Comparison of ENCODE assay signal across 16 mouse cellular contexts in the genomic region with DNA sequence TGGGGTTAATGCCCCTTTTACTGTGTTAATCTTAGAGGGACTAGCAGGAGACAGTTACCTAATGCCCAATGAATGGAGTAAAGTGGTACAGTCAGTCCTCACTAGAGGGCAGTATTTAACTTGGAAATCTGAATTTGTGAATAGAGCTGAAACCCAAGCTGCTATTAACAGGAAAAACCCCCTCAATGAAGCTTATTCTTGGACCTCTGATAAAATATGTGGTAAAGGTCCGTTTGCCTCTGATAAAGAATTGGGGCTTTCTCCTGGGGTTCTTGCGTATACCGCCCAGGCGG. TPM values are rescaled to one million over a fixed set of nuclear protein-coding genes. Genes with fewer than 3 reads are reported as not detected.
DNase-seq lines count a peak whose midpoint lies in the region; ATAC-seq and TF ChIP-seq lines count a peak whose summit lies in the region.
"Had no signal": no experiment of that assay in that cellular context is flagged by ENCODE, and none has a peak within 500 bp of the region (broad histone marks: within the 10 kb centered on the region; RNA-seq: fewer than 3 reads in every experiment).

No protein-coding gene starts in this region.

- 84% methylated on average over 4 of the region's 4 CpGs for WGBS in forebrain, embryonic 14.5 days
- 91% methylated on average over 4 of the region's 4 CpGs for WGBS in forebrain, embryonic 11.5 days

- no peak overlapping the region for H3K27ac ChIP-seq in forebrain, embryonic 14.5 days (ENCODE audit: low read depth, low read length)
- H3K27ac ChIP-seq in forebrain, embryonic 11.5 days (ENCODE audit: low read depth, low read length), result no peak overlapping the region
- H3K27ac ChIP-seq in layer of hippocampus, adult 2 months, result peak overlapping the region; percentile 51; the same call in 1 of the 2 replicates
- H3K27ac ChIP-seq: forebrain, embryonic 10.5 days; intestine, embryonic 15.5 days; lung, embryonic 15.5 days had no signal

- H3K9me3 ChIP-seq in forebrain, embryonic 14.5 days (replicated peaks; ENCODE audit: control insufficient read depth, low read length), result no peaks in the 10 kb centered on the region
- no peaks in the 10 kb centered on the region for H3K9me3 ChIP-seq in forebrain, embryonic 11.5 days (ENCODE audit: control insufficient read depth, low read length)
- H3K9me3 ChIP-seq: forebrain, embryonic 10.5 days; heart, embryonic 12.5 days; intestine, embryonic 15.5 days; lung, embryonic 15.5 days had no signal

- H3K4me3 ChIP-seq in forebrain, embryonic 14.5 days (ENCODE audit: low read depth, low read length), result no peak overlapping the region
- H3K4me3 ChIP-seq in forebrain, embryonic 11.5 days (ENCODE audit: low read depth, low read length), result no peak overlapping the region
- no peak overlapping the region for H3K4me3 ChIP-seq in layer of hippocampus, adult 2 months
- peak overlapping the region; percentile 8 for H3K4me3 ChIP-seq in myocyte
- H3K4me3 ChIP-seq: forebrain, embryonic 10.5 days; heart, embryonic 12.5 days; intestine, embryonic 15.5 days; lung, embryonic 15.5 days had no signal

- H3K27me3 ChIP-seq in forebrain, embryonic 14.5 days (replicated peaks; ENCODE audit: control insufficient read depth, insufficient read depth, low read length), result no peaks in the 10 kb centered on the region
- no peaks in the 10 kb centered on the region for H3K27me3 ChIP-seq in forebrain, embryonic 11.5 days (ENCODE audit: control insufficient read depth, insufficient read depth, low read length)
- H3K27me3 ChIP-seq in myocyte (ENCODE audit: control insufficient read depth, insufficient read depth, insufficient read length), result no peaks in the 10 kb centered on the region
- H3K27me3 ChIP-seq: heart, embryonic 12.5 days; intestine, embryonic 15.5 days; lung, embryonic 15.5 days had no signal

- ATAC-seq in forebrain, embryonic 14.5 days, result no peak
- ATAC-seq in forebrain, embryonic 11.5 days (replicated peaks; ENCODE audit: low FRiP score), result no peak
- ATAC-seq: intestine, embryonic 15.5 days; midbrain, embryonic 16.5 days had no signal

- H3K4me2 ChIP-seq in forebrain, embryonic 14.5 days (ENCODE audit: low read length), result no peak overlapping the region
- H3K4me2 ChIP-seq in forebrain, embryonic 11.5 days (ENCODE audit: low read depth, low read length, severe bottlenecking), result no peak overlapping the region
- H3K4me2 ChIP-seq in myocyte (ENCODE audit: low read depth), result peak overlapping the region; percentile 73
- H3K4me2 ChIP-seq: heart, embryonic 12.5 days; intestine, embryonic 15.5 days; lung, embryonic 15.5 days had no signal

- no peak for TF ChIP-seq POLR2A in myocyte (IDR thresholded peaks at IDR 0.05; ENCODE audit: insufficient read length, low read depth)

- H3K36me3 ChIP-seq in forebrain, embryonic 14.5 days (ENCODE audit: control insufficient read depth, insufficient read depth, low read length), result no peaks in the 10 kb centered on the region
- H3K36me3 ChIP-seq in forebrain, embryonic 11.5 days (ENCODE audit: control insufficient read depth, insufficient read depth, low read length), result no peaks in the 10 kb centered on the region
- no peaks in the 10 kb centered on the region for H3K36me3 ChIP-seq in myocyte (ENCODE audit: control insufficient read depth, insufficient read depth)
- H3K36me3 ChIP-seq: forebrain, embryonic 10.5 days; heart, embryonic 12.5 days; intestine, embryonic 15.5 days; lung, embryonic 15.5 days had no signal

- H3K79me2 ChIP-seq in myocyte (ENCODE audit: control insufficient read depth, insufficient read depth), result no peaks in the 10 kb centered on the region

- no peaks in the 10 kb centered on the region for H3K4me1 ChIP-seq in forebrain, embryonic 14.5 days (ENCODE audit: control insufficient read depth, insufficient read depth, low read length)
- H3K4me1 ChIP-seq in forebrain, embryonic 11.5 days (replicated peaks; ENCODE audit: control insufficient read depth, insufficient read depth, low read length), result no peaks in the 10 kb centered on the region
- H3K4me1 ChIP-seq: forebrain, embryonic 10.5 days; heart, embryonic 12.5 days; intestine, embryonic 15.5 days; lung, embryonic 15.5 days had no signal

- TF ChIP-seq CTCF in layer of hippocampus, adult 2 months (conservative IDR thresholded peaks at IDR 0.05), result peak; percentile 64

- peak; percentile 24 for DNase-seq in forebrain, embryonic 14.5 days (ENCODE audit: low spot score)
- DNase-seq in forebrain, embryonic 11.5 days (ENCODE audit: low spot score), result no peak
- DNase-seq in layer of hippocampus, adult 2 months (ENCODE audit: low spot score in 2 of 2), result no peak
- no peak for DNase-seq in layer of hippocampus, postnatal 36 days
- DNase-seq in NIH3T3 (ENCODE audit: low read depth), result peak; percentile 55
- DNase-seq in gastrocnemius, adult 18-20 months (ENCODE audit: low spot score), result no peak
- DNase-seq in adrenal gland, adult (ENCODE audit: inconsistent age in 2 of 2, low spot score in 1 of 2), result no peak
- DNase-seq: cerebellum, adult 9-11 months had no signal

- no peak overlapping the region for H3K9ac ChIP-seq in forebrain, embryonic 14.5 days (ENCODE audit: low read length)
- no peak overlapping the region for H3K9ac ChIP-seq in forebrain, embryonic 11.5 days (ENCODE audit: low read length)
- H3K9ac ChIP-seq: heart, embryonic 12.5 days; intestine, embryonic 15.5 days; lung, embryonic 15.5 days had no signal

- H3ac ChIP-seq in myocyte (ENCODE audit: control insufficient read depth, insufficient read length), result no peak overlapping the region

TF ChIP-seq in myocyte, 11 proteins besides CTCF, POLR2A, EP300 and RAD21:
- TF ChIP-seq MYOG (IDR thresholded peaks at IDR 0.05; ENCODE audit: control insufficient read depth in 1 of 3, insufficient read depth in 1 of 3, insufficient read length in 2 of 3, low read depth in 2 of 3) (no peak), SRF (IDR thresholded peaks at IDR 0.05; ENCODE audit: control insufficient read depth, insufficient read length, low read depth) (no peak), MYOD1 (IDR thresholded peaks at IDR 0.05; ENCODE audit: control insufficient read depth in 1 of 3, insufficient read length in 2 of 3, low read depth in 2 of 3) (no peak), POLR2AphosphoS2 (IDR thresholded peaks at IDR 0.05; ENCODE audit: insufficient read length, low read depth) (no peak)

RNA-seq across cellular contexts. Expression of a gene that starts 18.0 kb away (rescaled TPM):
- not detected in 2 replicates for polyA plus RNA-seq in forebrain, embryonic 14.5 days (2014; fragmentation: Nextera tagmentation; extraction: Ambion mirVana)
- not detected in 2 replicates for polyA plus RNA-seq in forebrain, embryonic 11.5 days (2014; fragmentation: Nextera tagmentation; extraction: Ambion mirVana)
- not detected for total RNA-seq in layer of hippocampus, adult 2 months (2021)
- under 1 TPM in 1 of 2 experiments, not detected in 1; 0.13 TPM for total RNA-seq in layer of hippocampus, postnatal 36 days (2021)
- polyA plus RNA-seq in myocyte (2012; fragmentation: generic; extraction: Trizol), result not detected
- not detected for total RNA-seq in gastrocnemius, adult 18-20 months (2021)
- total RNA-seq: left cerebral cortex, postnatal 10 days had no signal
- polyA plus RNA-seq: forebrain, embryonic 10.5 days; heart, embryonic 12.5 days; intestine, embryonic 15.5 days; lung, embryonic 15.5 days; midbrain, embryonic 16.5 days had no signal

RNA-seq across cellular contexts. Expression of a gene that starts 24.5 kb away (rescaled TPM):
- polyA plus RNA-seq in forebrain, embryonic 14.5 days (2014; fragmentation: Nextera tagmentation; extraction: Ambion mirVana), result not detected in 2 replicates
- not detected in 2 replicates for polyA plus RNA-seq in forebrain, embryonic 11.5 days (2014; fragmentation: Nextera tagmentation; extraction: Ambion mirVana)
- total RNA-seq in layer of hippocampus, adult 2 months (2021), result not detected
- total RNA-seq in layer of hippocampus, postnatal 36 days (2021), result not detected
- polyA plus RNA-seq in myocyte (2012; fragmentation: generic; extraction: Trizol), result not detected
- total RNA-seq in gastrocnemius, adult 18-20 months (2021), result not detected
- total RNA-seq: adrenal gland, postnatal 14 days; left cerebral cortex, postnatal 10 days had no signal
- polyA plus RNA-seq: forebrain, embryonic 10.5 days; heart, embryonic 12.5 days; intestine, embryonic 15.5 days; lung, embryonic 15.5 days; midbrain, embryonic 16.5 days had no signal

RNA-seq across cellular contexts. Expression of a gene that starts 34.0 kb away (rescaled TPM):
- not detected in 2 replicates for polyA plus RNA-seq in forebrain, embryonic 14.5 days (2014; fragmentation: Nextera tagmentation; extraction: Ambion mirVana)
- polyA plus RNA-seq in forebrain, embryonic 11.5 days (2014; fragmentation: Nextera tagmentation; extraction: Ambion mirVana), result not detected in 2 replicates
- not detected for total RNA-seq in layer of hippocampus, adult 2 months (2021)
- not detected for total RNA-seq in layer of hippocampus, postnatal 36 days (2021)
- not detected for polyA plus RNA-seq in myocyte (2012; fragmentation: generic; extraction: Trizol)
- not detected for total RNA-seq in gastrocnemius, adult 18-20 months (2021)
- total RNA-seq: adrenal gland, postnatal 14 days; left cerebral cortex, postnatal 10 days had no signal
- polyA plus RNA-seq: forebrain, embryonic 10.5 days; heart, embryonic 12.5 days; intestine, embryonic 15.5 days; lung, embryonic 15.5 days; midbrain, embryonic 16.5 days had no signal

RNA-seq across cellular contexts. Expression of a gene that starts 45.4 kb away (rescaled TPM):
- not detected in 2 replicates for polyA plus RNA-seq in forebrain, embryonic 14.5 days (2014; fragmentation: Nextera tagmentation; extraction: Ambion mirVana)
- polyA plus RNA-seq in forebrain, embryonic 11.5 days (2014; fragmentation: Nextera tagmentation; extraction: Ambion mirVana), result not detected in 2 replicates
- total RNA-seq in layer of hippocampus, adult 2 months (2021), result not detected
- not detected for total RNA-seq in layer of hippocampus, postnatal 36 days (2021)
- polyA plus RNA-seq in myocyte (2012; fragmentation: generic; extraction: Trizol), result not detected
- not detected for total RNA-seq in gastrocnemius, adult 18-20 months (2021)
- total RNA-seq: adrenal gland, postnatal 14 days; left cerebral cortex, postnatal 10 days had no signal
- polyA plus RNA-seq: forebrain, embryonic 10.5 days; heart, embryonic 12.5 days; intestine, embryonic 15.5 days; lung, embryonic 15.5 days; midbrain, embryonic 16.5 days had no signal

Comparison
In these comparisons a context has a peak if more than half of its experiments do, and no peak if none do; other contexts are left out.
1. DNase-seq: peak in forebrain, embryonic 14.5 days (single experiment) and NIH3T3 (single experiment); none in forebrain, embryonic 11.5 days (single experiment), layer of hippocampus, adult 2 months (0 of 2), layer of hippocampus, postnatal 36 days (0 of 2), gastrocnemius, adult 18-20 months (single experiment) and adrenal gland, adult (0 of 2).